Mouse (Mus musculus) kidney, postnatal 14 days (tissue): ENCODE results near the gene Dyrk1a.

Experiments
- DNase-seq: peaks from one replicate; pipeline ENCODE4 v3.0.0; 2022; ENCODE audit warnings: mixed read lengths

Dyrk1a gene

GRCm38 (mm10) chr16:94720476-94721153 lies 150.8 kb downstream of the Dyrk1a start:
- DNase-seq, result no peak

GRCm38 (mm10) chr16:94721549-94722006 lies 151.8 kb downstream of the Dyrk1a start:
- DNase-seq, result no peak

- no peak for DNase-seq
These were observed 153.1 kb downstream of the Dyrk1a start for GRCm38 (mm10) chr16:94722936-94723335.

- peak; percentile 83 for DNase-seq
These were observed 154.3 kb downstream of the Dyrk1a start for GRCm38 (mm10) chr16:94724061-94724596.

- DNase-seq, result peak; percentile 20
These were observed 155.0 kb downstream of the Dyrk1a start for GRCm38 (mm10) chr16:94724747-94725211.

GRCm38 (mm10) chr16:94729236-94729635 lies 159.4 kb downstream of the Dyrk1a start:
- no peak for DNase-seq

- DNase-seq, result no peak
These were observed 161.2 kb downstream of the Dyrk1a start for GRCm38 (mm10) chr16:94731027-94731426.

GRCm38 (mm10) chr16:94735472-94735871 lies 165.7 kb downstream of the Dyrk1a start:
- no peak for DNase-seq

- no peak for DNase-seq
These were observed 166.9 kb downstream of the Dyrk1a start for GRCm38 (mm10) chr16:94736462-94737358.

GRCm38 (mm10) chr16:94737359-94737687 lies 167.5 kb downstream of the Dyrk1a start:
- DNase-seq, result no peak

- DNase-seq, result peak; percentile 61
These were observed 174.2 kb downstream of the Dyrk1a start for GRCm38 (mm10) chr16:94743853-94744501.

GRCm38 (mm10) chr16:94745016-94745415 lies 175.2 kb downstream of the Dyrk1a start:
- no peak for DNase-seq
